Mouse (Mus musculus) intestine, embryonic 14.5 days (tissue): ENCODE measurements around the gene Plxnd1. TPM values are rescaled to one million over a fixed set of nuclear protein-coding genes. Genes with fewer than 3 reads are reported as not detected.

Source experiments
- ATAC-seq: fragments of 200-750 bp; cut with Nextera tagmentation; replicated peaks from 2 replicates; pipeline ENCODE4 v1.8.0; 2017; ENCODE audit warnings: low read depth, moderate number of reproducible peaks, moderate TSS enrichment, moderate library complexity; ENCODE audit not compliant: low FRiP score, low TSS enrichment
- DNase-seq: peaks from one replicate; pipeline ENCODE4 v3.0.0-alpha.2; 2018; ENCODE audit warnings: low spot score
- H3K27ac ChIP-seq: fragments of 300-500 bp; sonication (generic); 2 replicates; pipeline ENCODE4 v1.5.1; 2014; ENCODE audit warnings: low read depth, mild to moderate bottlenecking, control low read depth
- H3K27me3 ChIP-seq: fragments of 300-500 bp; sonication (generic); replicated peaks from 2 replicates; pipeline ENCODE4 v1.6.1; 2014; ENCODE audit warnings: low read length, control low read depth; ENCODE audit not compliant: control insufficient read depth, insufficient read depth
- H3K36me3 ChIP-seq: fragments of 300-500 bp; sonication (generic); 2 replicates; pipeline ENCODE4 v1.6.1; 2014; ENCODE audit warnings: low read length, control low read depth; ENCODE audit not compliant: control insufficient read depth, insufficient read depth
- H3K4me1 ChIP-seq: fragments of 300-500 bp; sonication (generic); replicated peaks from 2 replicates; pipeline ENCODE4 v1.6.1; 2014; ENCODE audit warnings: low read length, control low read depth, mixed read lengths; ENCODE audit not compliant: control insufficient read depth, insufficient read depth
- H3K4me2 ChIP-seq: fragments of 300-500 bp; sonication (generic); 2 replicates; pipeline ENCODE4 v1.6.1; 2014; ENCODE audit warnings: low read length
- H3K4me3 ChIP-seq: fragments of 300-500 bp; sonication (generic); 2 replicates; pipeline ENCODE4 v1.5.1; 2014; ENCODE audit warnings: low read depth, low read length, control low read depth, mixed read lengths
- H3K9ac ChIP-seq: fragments of 300-500 bp; sonication (generic); 2 replicates; pipeline ENCODE4 v1.6.1; 2014; ENCODE audit warnings: mild to moderate bottlenecking, low read length
- H3K9me3 ChIP-seq: fragments of 300-500 bp; sonication (generic); 2 replicates; pipeline ENCODE4 v1.6.1; 2016; ENCODE audit warnings: low read length, control low read depth; ENCODE audit not compliant: control insufficient read depth
- WGBS: fragments of 180-500 bp; shearing (Covaris S2); extraction: QIAGEN DNeasy Blood & Tissue Kit; methylation state at CpG from one replicate; pipeline ENCODE4 v1.1.7; 2014; 5-methylcytosine and 5-hydroxymethylcytosine counted together
- polyA plus RNA-seq: library from polyadenylated mRNA; unstranded; fragments of >200 nt; fragmentation: Nextera tagmentation; extraction: Ambion mirVana; gene quantifications from 2 replicates; pipeline ENCODE4 v1.2.1, GENCODE M21; 2014

Plxnd1 gene
- polyA plus RNA-seq, 1 experiment from 2014 or later: 46.5 TPM

DNA sequence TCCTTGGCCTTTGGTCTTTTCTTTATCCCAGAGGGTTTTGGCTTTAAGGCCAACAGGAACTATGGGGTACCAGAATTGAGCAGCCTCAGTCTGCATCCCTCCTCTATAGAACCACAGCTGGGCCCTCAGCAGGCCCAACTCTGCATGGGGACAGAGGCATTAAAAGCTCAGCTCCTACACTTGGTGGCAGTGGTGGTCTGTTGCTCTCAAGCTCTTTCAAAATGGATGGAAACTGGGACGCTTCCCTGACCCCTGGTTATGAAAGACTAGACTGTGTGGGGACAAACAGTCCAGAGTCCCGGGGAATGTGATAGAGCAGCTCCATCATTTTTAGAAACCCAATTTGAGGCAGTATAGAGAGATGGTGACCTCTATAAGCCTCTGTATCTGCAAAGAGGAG is 56.8 kb downstream of the Plxnd1 start:
- H3K36me3 ChIP-seq: no peaks in the 10 kb centered on the region
- peaks cover 15% of the 10 kb centered on the region for H3K4me1 ChIP-seq
- H3K27ac ChIP-seq: no peak overlapping the region
- H3K4me2 ChIP-seq: no peak overlapping the region
- DNase-seq (no peak), ATAC-seq (no peak)
- 89% methylated on average over 2 of the region's 2 CpGs for WGBS
- H3K9ac ChIP-seq: no peak overlapping the region
- no peak overlapping the region for H3K4me3 ChIP-seq
- H3K27me3 ChIP-seq: no peaks in the 10 kb centered on the region
- peaks cover 5% of the 10 kb centered on the region; the same call in 1 of the 2 replicates for H3K9me3 ChIP-seq

GRCm38 (mm10) chr6:115935544-115935943 is 59.3 kb downstream of the Plxnd1 start:
- no peaks in the 10 kb centered on the region for H3K36me3 ChIP-seq

GRCm38 (mm10) chr6:115932391-115932790 is 62.4 kb downstream of the Plxnd1 start:
- Histone ChIP-seq H3K27ac (no peak overlapping the region), H3K4me3 (no peak overlapping the region), H3K36me3 (no peaks in the 10 kb centered on the region), H3K4me2 (no peak overlapping the region), H3K9me3 (no peaks in the 10 kb centered on the region), H3K27me3 (no peaks in the 10 kb centered on the region), H3K9ac (no peak overlapping the region), H3K4me1 (peaks cover 6% of the 10 kb centered on the region)
- DNase-seq (no peak), ATAC-seq (no peak)
- 85% methylated on average over 3 of the region's 3 CpGs for WGBS

More at GRCm38 (mm10) chr6:115935544-115935943, 59.3 kb downstream of the Plxnd1 start:
- Histone ChIP-seq H3K4me3 (no peak overlapping the region), H3K9ac (no peak overlapping the region), H3K27me3 (no peaks in the 10 kb centered on the region), H3K27ac (no peak overlapping the region), H3K9me3 (peaks cover 5% of the 10 kb centered on the region; the same call in 1 of the 2 replicates), H3K4me2 (no peak overlapping the region), H3K4me1 (no peaks in the 10 kb centered on the region)
- ATAC-seq: no peak
- whole genome bisulfite sequencing: 80% methylated on average over 8 of the region's 8 CpGs
- no peak for DNase-seq

- Histone ChIP-seq H3K4me2 (no peak within 1 kb of the TSS), H3K4me3 (no peak within 1 kb of the TSS), H3K9ac (no peak within 1 kb of the TSS), H3K36me3 (no peaks in the 10 kb centered on the region), H3K27me3 (no peaks in the 10 kb centered on the region), H3K27ac (no peak within 1 kb of the TSS), H3K9me3 (no peaks in the 10 kb centered on the region), H3K4me1 (peaks cover 6% of the 10 kb centered on the region)
- ATAC-seq (no peak), DNase-seq (no peak)
- 74% methylated on average over 14 of the region's 14 CpGs for WGBS
Measured at GRCm38 (mm10) chr6:115931639-115932038, 63.2 kb downstream of the Plxnd1 start, which contains the start of gene Rho. Gene Rho (plus strand): TSS chr6:115931748.

DNA sequence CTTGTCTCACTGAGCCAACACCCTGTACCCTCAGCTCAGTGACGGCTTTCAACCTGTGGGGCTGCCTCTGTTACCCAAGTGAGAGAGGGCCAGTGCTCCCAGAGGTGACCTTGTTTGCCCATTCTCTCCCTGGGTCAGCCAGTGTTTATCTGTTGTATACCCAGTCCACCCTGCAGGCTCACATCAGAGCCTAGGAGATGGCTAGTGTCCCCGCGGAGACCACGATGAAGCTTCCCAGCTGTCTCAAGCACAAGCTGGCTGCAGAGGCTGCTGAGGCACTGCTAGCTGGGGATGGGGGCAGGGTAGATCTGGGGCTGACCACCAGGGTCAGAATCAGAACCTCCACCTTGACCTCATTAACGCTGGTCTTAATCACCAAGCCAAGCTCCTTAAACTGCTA is 64.8 kb downstream of the Plxnd1 start:
- no peak overlapping the region for H3K4me2 ChIP-seq
- no peak for ATAC-seq
- H3K27me3 ChIP-seq: no peaks in the 10 kb centered on the region
- no peak overlapping the region for H3K4me3 ChIP-seq
- H3K4me1 ChIP-seq: peaks cover 6% of the 10 kb centered on the region
- no peak overlapping the region for H3K9ac ChIP-seq
- H3K36me3 ChIP-seq: no peaks in the 10 kb centered on the region
- DNase-seq: no peak
- WGBS: 29% methylated on average over 5 of the region's 5 CpGs
- H3K27ac ChIP-seq: no peak overlapping the region
- H3K9me3 ChIP-seq: no peaks in the 10 kb centered on the region

DNA sequence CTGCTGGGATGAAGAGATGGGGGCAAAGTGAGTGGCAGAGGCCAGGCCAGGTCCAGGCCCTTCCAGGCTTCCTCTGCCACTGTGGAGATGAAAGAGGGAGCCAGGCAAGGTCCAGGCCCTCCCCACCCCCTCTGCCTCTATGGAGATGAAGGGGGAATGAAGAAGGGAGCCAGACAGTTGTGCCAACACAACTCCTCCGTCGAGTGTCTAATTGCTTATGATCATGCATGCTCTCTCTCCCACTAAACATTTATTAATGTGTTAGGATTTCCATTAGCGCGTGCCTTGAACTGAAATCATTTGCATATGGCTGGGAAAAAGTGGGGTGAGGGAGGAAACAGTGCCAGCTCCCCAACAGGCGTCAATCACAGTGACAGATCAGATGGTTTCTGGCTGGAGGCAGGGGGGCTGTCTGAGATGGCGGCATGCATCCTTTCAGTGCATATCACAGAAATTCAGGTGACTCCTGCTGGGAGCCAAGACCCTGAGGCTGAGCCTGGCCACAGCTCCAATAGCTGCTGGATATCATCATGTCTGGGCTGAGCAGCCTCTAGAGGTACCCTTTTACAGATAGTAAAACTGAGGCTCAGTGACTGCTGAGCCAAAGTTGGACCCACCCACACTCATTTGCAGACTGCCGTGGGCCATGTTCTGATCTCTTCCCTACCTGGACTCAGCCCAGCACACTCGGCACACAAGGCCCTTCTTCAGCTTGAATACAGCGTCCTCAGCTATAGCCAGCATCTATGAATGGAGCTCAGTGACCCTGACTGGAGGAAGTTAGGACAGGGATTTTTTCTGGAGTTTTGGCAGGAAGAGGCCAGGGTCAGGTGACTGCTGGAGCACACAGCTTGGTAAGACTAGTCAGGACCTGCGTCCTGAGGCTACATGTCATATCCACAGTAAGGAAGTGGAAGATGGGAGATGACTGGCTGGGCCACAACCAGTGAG is 67.2 kb downstream of the Plxnd1 start:
- 78% methylated on average over 10 of the region's 10 CpGs for WGBS

GRCm38 (mm10) chr6:115926416-115926815 is 68.4 kb downstream of the Plxnd1 start:
- peaks cover 11% of the 10 kb centered on the region for H3K4me1 ChIP-seq
- DNase-seq (no peak), ATAC-seq (no peak)
- 83% methylated on average over 10 of the region's 10 CpGs for WGBS
- H3K9ac ChIP-seq: no peak overlapping the region
- no peaks in the 10 kb centered on the region for H3K9me3 ChIP-seq
- no peak overlapping the region for H3K4me3 ChIP-seq
- no peaks in the 10 kb centered on the region for H3K27me3 ChIP-seq
- no peak overlapping the region for H3K4me2 ChIP-seq
- H3K36me3 ChIP-seq: no peaks in the 10 kb centered on the region
- H3K27ac ChIP-seq: no peak overlapping the region

More for the DNA sequence above, 67.2 kb downstream of the Plxnd1 start:
- Histone ChIP-seq H3K27ac (no peak overlapping the region), H3K9ac (no peak overlapping the region), H3K36me3 (no peaks in the 10 kb centered on the region), H3K4me1 (peaks cover 11% of the 10 kb centered on the region), H3K4me3 (no peak overlapping the region), H3K9me3 (no peaks in the 10 kb centered on the region), H3K27me3 (no peaks in the 10 kb centered on the region), H3K4me2 (no peak overlapping the region)
- DNase-seq (no peak), ATAC-seq (no peak)

DNA sequence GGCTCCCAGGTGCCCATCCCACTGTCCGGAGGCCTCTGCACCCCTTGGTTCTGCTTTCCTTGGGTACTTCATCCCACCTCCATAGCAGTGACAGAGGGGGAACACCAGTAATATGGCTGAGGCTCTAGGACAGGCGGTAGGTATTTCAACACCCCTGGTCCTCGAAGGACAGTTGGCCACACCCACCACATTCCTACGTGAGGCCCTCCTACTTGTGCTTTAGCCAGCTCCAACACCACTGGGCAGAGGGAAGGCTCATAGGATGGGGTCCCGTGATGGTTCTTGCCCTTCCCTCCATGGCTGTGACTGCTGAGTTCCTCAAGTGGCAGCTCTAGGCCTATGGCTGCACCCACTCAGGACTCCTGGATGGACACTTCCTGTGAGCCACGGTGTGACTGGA is 70.0 kb downstream of the Plxnd1 start:
- WGBS: 36% methylated on average over 6 of the region's 6 CpGs
- Histone ChIP-seq H3K4me3 (no peak overlapping the region), H3K36me3 (0 out of 2 replicates have a peak, but pooled peaks cover 3% of the 10 kb centered on the region), H3K4me1 (peaks cover 6% of the 10 kb centered on the region; the same call in 1 of the 2 replicates), H3K27me3 (no peaks in the 10 kb centered on the region), H3K27ac (no peak overlapping the region), H3K4me2 (no peak overlapping the region), H3K9ac (no peak overlapping the region), H3K9me3 (no peaks in the 10 kb centered on the region)
- DNase-seq (no peak), ATAC-seq (no peak)
